Mouse (Mus musculus) intestine, postnatal 0 days (tissue): ENCODE measurements around the gene Rgs19. TPM values are rescaled to one million over a fixed set of nuclear protein-coding genes. Genes with fewer than 3 reads are reported as not detected.

Experiments used
- ATAC-seq: fragments of 200-750 bp; cut with Nextera tagmentation; 2 replicates; pipeline ENCODE4 v1.8.0; 2017; ENCODE audit warnings: mild to moderate bottlenecking, moderate TSS enrichment, moderate library complexity
- H3K27ac ChIP-seq: fragments of 300-500 bp; sonication (generic); 2 replicates; pipeline ENCODE4 v1.5.1; 2014; ENCODE audit warnings: mild to moderate bottlenecking, low read depth, low read length, moderate library complexity
- H3K27me3 ChIP-seq: fragments of 300-500 bp; sonication (generic); replicated peaks from 2 replicates; pipeline ENCODE4 v1.6.1; 2014; ENCODE audit warnings: low read length, mixed read lengths; ENCODE audit not compliant: control insufficient read depth, insufficient read depth
- H3K36me3 ChIP-seq: fragments of 300-500 bp; sonication (generic); 2 replicates; pipeline ENCODE4 v1.6.1; 2014; ENCODE audit warnings: mild to moderate bottlenecking, moderate library complexity; ENCODE audit not compliant: control insufficient read depth, insufficient read depth
- H3K4me1 ChIP-seq: fragments of 300-500 bp; sonication (generic); replicated peaks from 2 replicates; pipeline ENCODE4 v1.6.1; 2014; ENCODE audit warnings: antibody characterized with exemption, low read length, mixed read lengths; ENCODE audit not compliant: control insufficient read depth, insufficient read depth
- H3K4me2 ChIP-seq: fragments of 300-500 bp; sonication (generic); replicated peaks from 2 replicates; pipeline ENCODE4 v1.6.1; 2014; ENCODE audit warnings: low read depth, mild to moderate bottlenecking, moderate library complexity
- H3K4me3 ChIP-seq: fragments of 300-500 bp; sonication (generic); 2 replicates; pipeline ENCODE4 v1.5.1; 2014; ENCODE audit warnings: low read depth, low read length
- H3K9ac ChIP-seq: fragments of 300-500 bp; sonication (generic); 2 replicates; pipeline ENCODE4 v1.6.1; 2014; ENCODE audit warnings: mild to moderate bottlenecking, low read depth, low read length
- H3K9me3 ChIP-seq: fragments of 300-500 bp; sonication (generic); 2 replicates; pipeline ENCODE4 v1.6.1; 2016; ENCODE audit warnings: mixed run types; ENCODE audit not compliant: control insufficient read depth
- CTCF ChIP-seq: sonication (generic); IDR thresholded peaks from 2 replicates; pipeline ENCODE4 v1.5.1; 2016; ENCODE audit warnings: low read depth, mild to moderate bottlenecking, control low read depth, antibody characterized with exemption, moderate library complexity
- WGBS: fragments of 180-500 bp; shearing (Covaris S2); extraction: QIAGEN DNeasy Blood & Tissue Kit; methylation state at CpG from one replicate; pipeline ENCODE4 v1.1.7; 2014; 5-methylcytosine and 5-hydroxymethylcytosine counted together
- polyA plus RNA-seq: library from polyadenylated mRNA; unstranded; fragments of >200 nt; fragmentation: Nextera tagmentation; extraction: Ambion mirVana; gene quantifications from 2 replicates; pipeline ENCODE4 v1.2.1, GENCODE M21; 2015

The Rgs19 gene
- polyA plus RNA-seq, 1 experiment from 2014 or later, result 11.3 TPM

DNA sequence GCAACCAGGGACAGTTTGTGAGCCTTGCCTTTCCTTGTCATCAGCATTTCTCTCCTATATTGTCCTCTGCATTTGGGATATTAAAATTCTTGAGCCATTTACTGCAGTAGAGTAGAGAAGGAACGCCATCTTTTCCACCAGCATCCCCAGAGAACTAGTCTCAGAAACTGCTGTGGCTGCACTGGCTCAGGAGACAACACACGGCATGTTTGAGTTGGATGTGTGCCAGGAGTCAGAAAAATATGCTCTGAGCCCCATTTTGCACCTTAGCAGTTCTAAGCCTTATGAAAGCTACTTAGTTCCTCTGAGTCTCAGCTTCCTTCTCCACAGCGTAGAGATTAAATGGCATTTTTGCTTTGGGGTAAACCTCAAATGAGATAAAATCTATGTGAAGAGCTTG, 23.2 kb upstream of the Rgs19 start:
- ATAC-seq, result no peak
- H3K4me1 ChIP-seq, result no peaks in the 10 kb centered on the region
- no peak overlapping the region for H3K4me3 ChIP-seq
- H3K36me3 ChIP-seq, result no peaks in the 10 kb centered on the region
- WGBS, result 54% methylated on average over 3 of the region's 3 CpGs
- H3K27ac ChIP-seq, result no peak overlapping the region
- no peak overlapping the region for H3K4me2 ChIP-seq
- no peaks in the 10 kb centered on the region for H3K9me3 ChIP-seq
- no peak for TF ChIP-seq CTCF
- no peak overlapping the region for H3K9ac ChIP-seq
- H3K27me3 ChIP-seq, result no peaks in the 10 kb centered on the region

- 71% methylated on average over 3 of the region's 3 CpGs for WGBS
- ATAC-seq, result no peak
- no peaks in the 10 kb centered on the region for H3K27me3 ChIP-seq
- no peak for TF ChIP-seq CTCF
- H3K4me2 ChIP-seq, result no peak overlapping the region
- no peaks in the 10 kb centered on the region for H3K9me3 ChIP-seq
- no peaks in the 10 kb centered on the region for H3K4me1 ChIP-seq
- no peak overlapping the region for H3K27ac ChIP-seq
- no peak overlapping the region for H3K4me3 ChIP-seq
- H3K9ac ChIP-seq, result no peak overlapping the region
- no peaks in the 10 kb centered on the region for H3K36me3 ChIP-seq
Observed at GRCm38 (mm10) chr2:181715382-181715781, 21.6 kb upstream of the Rgs19 start.

GRCm38 (mm10) chr2:181714903-181715326, 21.1 kb upstream of the Rgs19 start, which contains the start of gene Oprl1:
TSS of gene Oprl1 (plus strand) at chr2:181715016.
- Histone ChIP-seq H3K27me3 (no peaks in the 10 kb centered on the region), H3K9ac (no peak within 1 kb of the TSS), H3K4me2 (no peak within 1 kb of the TSS; the same call in 1 of the 2 replicates), H3K4me1 (no peaks in the 10 kb centered on the region), H3K36me3 (no peaks in the 10 kb centered on the region), H3K4me3 (no peak within 1 kb of the TSS), H3K9me3 (no peaks in the 10 kb centered on the region), H3K27ac (no peak within 1 kb of the TSS)
- no peak for TF ChIP-seq CTCF
- WGBS, result 1% methylated on average over 7 of the region's 7 CpGs
- ATAC-seq, result no peak

- no peak for ATAC-seq
- no peaks in the 10 kb centered on the region for H3K27me3 ChIP-seq
- H3K4me1 ChIP-seq, result no peaks in the 10 kb centered on the region
- no peak overlapping the region for H3K9ac ChIP-seq
- TF ChIP-seq CTCF, result no peak
- no peaks in the 10 kb centered on the region for H3K36me3 ChIP-seq
- 89% methylated on average over 1 of the region's 1 CpGs for WGBS
- H3K4me2 ChIP-seq, result no peak overlapping the region
- no peak overlapping the region for H3K27ac ChIP-seq
- H3K9me3 ChIP-seq, result no peaks in the 10 kb centered on the region
- H3K4me3 ChIP-seq, result no peak overlapping the region
Observed at GRCm38 (mm10) chr2:181713749-181714148, 20.0 kb upstream of the Rgs19 start.

DNA sequence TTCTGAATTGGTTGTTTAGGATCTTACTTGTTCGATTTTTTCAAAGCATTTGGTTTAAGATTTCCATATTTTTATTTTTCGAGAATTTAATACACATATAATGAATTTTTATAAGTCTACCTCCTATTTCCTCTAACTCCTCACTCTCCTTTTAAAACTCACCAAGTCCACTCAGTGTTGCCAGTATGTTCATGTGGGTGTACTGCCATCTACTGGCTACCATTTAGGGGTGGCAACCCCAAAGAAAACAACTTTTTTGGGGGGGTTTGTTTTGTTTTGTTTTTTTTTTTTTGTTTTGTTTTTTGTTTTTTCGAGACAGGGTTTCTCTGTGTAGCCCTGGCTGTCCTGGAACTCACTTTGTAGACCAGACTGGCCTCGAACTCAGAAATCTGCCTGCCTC, 12.9 kb upstream of the Rgs19 start:
- Histone ChIP-seq H3K27ac (no peak overlapping the region), H3K9me3 (no peaks in the 10 kb centered on the region), H3K4me2 (no peak overlapping the region), H3K9ac (no peak overlapping the region), H3K4me3 (no peak overlapping the region), H3K4me1 (no peaks in the 10 kb centered on the region), H3K36me3 (no peaks in the 10 kb centered on the region), H3K27me3 (peaks cover 6% of the 10 kb centered on the region)
- peak; percentile 68 for TF ChIP-seq CTCF
- no peak for ATAC-seq
- WGBS, result 52% methylated on average over 4 of the region's 4 CpGs

GRCm38 (mm10) chr2:181698241-181698640, 4.5 kb upstream of the Rgs19 start, which contains the start of gene Lkaaear1:
TSS of gene Lkaaear1 (minus strand) at chr2:181698442.
- H3K4me1 ChIP-seq, result 0 out of 2 replicates have a peak, but pooled peaks cover under 1% of the 10 kb centered on the region
- H3K4me3 ChIP-seq, result no peak within 1 kb of the TSS
- H3K9ac ChIP-seq, result no peak within 1 kb of the TSS
- no peak within 1 kb of the TSS for H3K27ac ChIP-seq
- no peak within 1 kb of the TSS for H3K4me2 ChIP-seq
- ATAC-seq, result no peak
- TF ChIP-seq CTCF, result no peak
- no peaks in the 10 kb centered on the region for H3K9me3 ChIP-seq
- H3K27me3 ChIP-seq, result no peaks in the 10 kb centered on the region
- H3K36me3 ChIP-seq, result no peaks in the 10 kb centered on the region
- WGBS, result 46% methylated on average over 5 of the region's 5 CpGs

DNA sequence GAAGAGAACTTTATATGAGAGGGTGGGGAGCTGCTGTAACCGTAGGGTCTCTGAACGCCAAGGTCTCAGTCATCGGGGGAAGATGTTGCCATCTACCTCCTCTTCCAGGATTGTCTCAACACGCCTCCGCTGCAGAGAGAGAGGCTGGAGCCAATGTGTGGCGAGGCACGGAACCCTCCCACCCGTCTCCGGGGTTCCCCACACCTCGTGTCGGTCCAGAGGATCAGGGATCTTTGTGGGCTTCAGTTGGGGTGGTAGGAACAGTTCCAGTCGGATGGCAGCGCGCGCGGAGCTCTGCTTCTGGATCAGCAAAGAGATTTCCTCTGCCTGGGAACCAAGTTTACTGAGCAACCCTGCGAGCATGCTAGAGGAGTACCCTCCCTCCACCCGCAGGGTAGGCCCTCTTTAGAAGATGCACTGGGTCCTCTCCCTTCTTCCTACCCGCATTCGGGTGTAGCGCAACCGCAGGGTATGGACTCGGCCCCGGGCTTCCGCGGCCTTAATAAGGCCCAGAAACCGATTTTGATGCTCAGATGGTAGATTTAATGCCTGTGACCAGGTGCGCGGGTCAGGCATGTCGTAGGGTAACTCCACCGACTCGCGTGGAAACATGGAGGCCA, 3.1 kb upstream of the Rgs19 start:
- no peaks in the 10 kb centered on the region for H3K36me3 ChIP-seq
- 78% methylated on average over 33 of the region's 33 CpGs for WGBS
- 0 out of 2 replicates have a peak, but pooled peaks cover 4% of the 10 kb centered on the region for H3K4me1 ChIP-seq
- H3K4me2 ChIP-seq, result no peak overlapping the region
- TF ChIP-seq CTCF, result no peak
- H3K27me3 ChIP-seq, result no peaks in the 10 kb centered on the region
- no peak overlapping the region for H3K27ac ChIP-seq
- H3K4me3 ChIP-seq, result no peak overlapping the region
- no peaks in the 10 kb centered on the region for H3K9me3 ChIP-seq
- H3K9ac ChIP-seq, result no peak overlapping the region
- ATAC-seq, result no peak
